Mouse (Mus musculus) midbrain, embryonic 14.5 days (tissue): ENCODE measurements around the gene Phkb. TPM values are rescaled to one million over a fixed set of nuclear protein-coding genes. Genes with fewer than 3 reads are reported as not detected.
"Not testable (repeated sequence)": the region's sequence is repeated elsewhere in the genome, so short reads cannot be mapped to it uniquely, and the experiment has no call there.

Source experiments
- ATAC-seq: fragments of 200-750 bp; cut with Nextera tagmentation; 2 replicates; pipeline ENCODE4 v1.8.0; 2017; ENCODE audit warnings: moderate number of reproducible peaks, moderate library complexity; ENCODE audit not compliant: low FRiP score, low TSS enrichment
- DNase-seq: peaks from one replicate; pipeline ENCODE4 v3.0.0-alpha.2; 2015
- H3K27ac ChIP-seq: fragments of 300-500 bp; sonication (generic); replicated peaks from 2 replicates; pipeline ENCODE4 v1.5.1; 2014; ENCODE audit warnings: mild to moderate bottlenecking, low read depth, low read length, moderate library complexity
- H3K27me3 ChIP-seq: fragments of 300-500 bp; sonication (generic); 2 replicates; pipeline ENCODE4 v1.6.1; 2014; ENCODE audit warnings: low read length, control low read depth, mixed read lengths; ENCODE audit not compliant: control insufficient read depth, insufficient read depth
- H3K36me3 ChIP-seq: fragments of 300-500 bp; sonication (generic); 2 replicates; pipeline ENCODE4 v1.6.1; 2014; ENCODE audit warnings: low read length, control low read depth; ENCODE audit not compliant: control insufficient read depth, insufficient read depth
- H3K4me1 ChIP-seq: fragments of 300-500 bp; sonication (generic); 2 replicates; pipeline ENCODE4 v1.6.1; 2014; ENCODE audit warnings: mild to moderate bottlenecking, antibody characterized with exemption, low read length, control low read depth; ENCODE audit not compliant: control insufficient read depth, insufficient read depth
- H3K4me2 ChIP-seq: fragments of 300-500 bp; sonication (generic); 2 replicates; pipeline ENCODE4 v1.6.1; 2014; ENCODE audit warnings: mild to moderate bottlenecking, low read length, moderate library complexity
- H3K4me3 ChIP-seq: fragments of 300-500 bp; sonication (generic); replicated peaks from 2 replicates; pipeline ENCODE4 v1.5.1; 2014; ENCODE audit warnings: low read depth, low read length
- H3K9ac ChIP-seq: fragments of 300-500 bp; sonication (generic); replicated peaks from 2 replicates; pipeline ENCODE4 v1.6.1; 2014; ENCODE audit warnings: mild to moderate bottlenecking, low read length, moderate library complexity
- H3K9me3 ChIP-seq: fragments of 300-500 bp; sonication (generic); 2 replicates; pipeline ENCODE4 v1.6.1; 2016; ENCODE audit warnings: low read length, control low read depth, mixed read lengths; ENCODE audit not compliant: control insufficient read depth
- WGBS: fragments of 180-500 bp; shearing (Covaris S2); extraction: QIAGEN DNeasy Blood & Tissue Kit; methylation state at CpG from one replicate; pipeline ENCODE4 v1.1.7; 2014; 5-methylcytosine and 5-hydroxymethylcytosine counted together
- polyA plus RNA-seq: library from polyadenylated mRNA; unstranded; fragments of >200 nt; fragmentation: Nextera tagmentation; extraction: Ambion mirVana; gene quantifications from 2 replicates; pipeline ENCODE4 v1.2.1, GENCODE M21; 2014

The Phkb gene
- polyA plus RNA-seq, 1 experiment from 2014 or later, result 41.3 TPM

- H3K9me3 ChIP-seq, result no peaks in the 10 kb centered on the region
- H3K4me1 ChIP-seq, result no peaks in the 10 kb centered on the region
- no peaks in the 10 kb centered on the region for H3K27me3 ChIP-seq
- H3K4me3 ChIP-seq, result no peak overlapping the region
- no peak for ATAC-seq
- H3K9ac ChIP-seq, result no peak overlapping the region
- DNase-seq, result no peak
- 91% methylated on average over 19 of the region's 19 CpGs for WGBS
- no peaks in the 10 kb centered on the region for H3K36me3 ChIP-seq
- no peak overlapping the region for H3K27ac ChIP-seq
- H3K4me2 ChIP-seq, result no peak overlapping the region
Measured at GRCm38 (mm10) chr8:85854220-85855123, 13.7 kb downstream of the Phkb start.

DNA sequence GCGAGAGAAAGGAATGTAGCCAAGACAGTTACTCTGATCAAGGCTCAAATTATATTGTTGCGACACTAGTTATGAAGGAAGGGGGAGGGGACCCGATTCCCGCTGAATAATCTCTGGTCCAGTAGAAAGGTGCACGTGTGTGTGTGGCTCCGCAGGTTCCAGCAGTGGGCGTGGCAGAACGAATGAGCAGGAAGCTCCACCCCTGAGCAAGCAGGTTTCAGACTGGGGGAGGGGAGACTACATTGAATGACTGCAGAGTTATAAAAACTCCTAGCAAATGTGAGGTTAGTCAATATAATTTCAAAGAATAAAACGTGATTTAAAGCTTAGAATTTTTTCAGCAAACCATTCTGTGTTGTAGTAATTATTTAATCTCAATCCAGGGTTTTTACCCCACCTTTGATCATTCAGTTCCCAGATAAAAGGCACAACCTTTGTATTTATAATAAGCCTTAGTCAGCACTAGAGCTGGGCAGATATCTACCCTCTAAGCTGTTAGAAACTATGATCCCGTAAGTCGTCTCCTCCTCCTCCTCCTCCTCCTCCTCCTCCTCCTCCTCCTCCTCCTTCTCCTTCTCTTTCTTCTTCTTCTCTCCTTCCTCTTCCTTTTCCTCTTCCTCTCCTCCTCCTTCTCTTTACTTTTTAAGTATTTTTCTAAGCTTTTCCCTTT, 16.6 kb downstream of the Phkb start:
- DNase-seq, ATAC-seq, H3K4me1 ChIP-seq, H3K4me2 ChIP-seq, H3K4me3 ChIP-seq, H3K36me3 ChIP-seq, H3K27me3 ChIP-seq, H3K27ac ChIP-seq, H3K9me3 ChIP-seq, H3K9ac ChIP-seq: not testable (repeated sequence)
- WGBS, result 48% methylated on average over 11 of the region's 11 CpGs

DNA sequence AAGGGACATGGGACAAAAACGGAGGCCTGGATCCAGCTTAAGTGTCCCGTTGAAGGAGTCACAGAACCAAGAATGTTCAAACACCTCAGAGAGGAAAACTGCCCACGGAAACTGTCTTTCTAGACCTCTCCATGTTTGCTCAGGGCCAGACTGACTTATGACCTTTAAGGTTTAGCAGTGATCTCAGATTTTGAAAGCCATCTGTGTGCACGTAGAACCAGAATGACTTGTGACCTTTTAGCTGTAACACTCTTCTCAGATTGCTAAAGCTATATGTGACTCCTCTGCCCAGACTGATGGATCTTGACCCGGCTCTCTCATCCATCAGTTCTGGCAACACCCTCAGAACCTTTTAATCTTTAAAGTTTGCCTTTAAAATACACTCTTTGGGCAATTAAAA, 19.9 kb downstream of the Phkb start:
- ATAC-seq, result no peak
- Histone ChIP-seq H3K9me3 (no peaks in the 10 kb centered on the region), H3K4me1 (no peaks in the 10 kb centered on the region), H3K27me3 (no peaks in the 10 kb centered on the region), H3K36me3 (no peaks in the 10 kb centered on the region), H3K9ac (no peak overlapping the region), H3K27ac (no peak overlapping the region), H3K4me3 (no peak overlapping the region), H3K4me2 (no peak overlapping the region)
- 86% methylated on average over 5 of the region's 5 CpGs for WGBS
- DNase-seq, result no peak

DNA sequence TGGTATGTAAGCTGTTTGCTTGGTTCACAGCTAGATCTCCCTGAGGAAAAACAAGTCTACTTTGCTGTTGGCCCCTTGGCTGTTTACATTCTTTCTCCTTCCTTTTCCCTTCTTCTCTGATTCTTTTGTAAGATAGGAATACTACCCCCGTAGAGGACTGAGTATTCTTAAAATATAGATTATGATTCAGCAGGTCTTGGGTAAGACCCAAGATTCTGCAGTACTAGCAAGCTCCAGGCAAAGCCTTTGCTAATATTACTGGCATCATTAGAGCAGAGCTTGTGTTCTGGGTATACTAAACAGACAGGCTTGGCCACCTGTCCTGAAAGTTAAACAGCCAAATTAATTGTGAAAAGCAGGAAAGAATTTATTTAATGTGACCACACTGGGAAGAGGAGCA, 21.6 kb downstream of the Phkb start:
- H3K4me3 ChIP-seq, result no peak overlapping the region
- 93% methylated on average over 1 of the region's 1 CpGs for WGBS
- DNase-seq (no peak), ATAC-seq (no peak)
- H3K27ac ChIP-seq, result no peak overlapping the region
- H3K4me2 ChIP-seq, result no peak overlapping the region
- no peak overlapping the region for H3K9ac ChIP-seq
- no peaks in the 10 kb centered on the region for H3K4me1 ChIP-seq
- H3K9me3 ChIP-seq, result no peaks in the 10 kb centered on the region
- no peaks in the 10 kb centered on the region for H3K27me3 ChIP-seq
- H3K36me3 ChIP-seq, result no peaks in the 10 kb centered on the region

- Histone ChIP-seq H3K4me1 (no peaks in the 10 kb centered on the region), H3K4me3 (no peak overlapping the region), H3K9ac (no peak overlapping the region), H3K9me3 (no peaks in the 10 kb centered on the region), H3K4me2 (no peak overlapping the region), H3K36me3 (no peaks in the 10 kb centered on the region), H3K27me3 (no peaks in the 10 kb centered on the region), H3K27ac (no peak overlapping the region)
- DNase-seq (no peak), ATAC-seq (no peak)
- WGBS, result 66% methylated on average over 2 of the region's 2 CpGs
Measured at GRCm38 (mm10) chr8:85871660-85872059, 30.9 kb downstream of the Phkb start.

DNA sequence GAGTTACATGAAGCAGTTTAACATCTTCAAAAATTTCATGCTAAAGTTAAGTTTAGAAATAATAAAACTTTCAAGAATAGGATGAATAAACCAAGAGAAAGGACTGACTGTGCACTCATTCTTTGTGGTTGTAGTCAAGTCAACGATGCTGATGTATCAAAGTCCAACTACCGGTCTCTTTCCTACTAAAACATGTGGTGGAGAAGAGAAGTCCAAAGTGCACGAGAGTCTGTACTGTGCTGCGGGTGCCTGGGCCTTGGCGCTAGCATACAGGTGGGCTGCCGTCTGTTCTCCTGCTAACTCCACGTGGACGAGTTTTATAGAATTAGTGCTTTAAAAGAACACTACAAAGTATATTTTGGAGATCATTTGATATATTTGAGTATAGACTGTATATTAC, 37.2 kb downstream of the Phkb start:
- ATAC-seq (no peak), DNase-seq (no peak)
- WGBS, result 99% methylated on average over 8 of the region's 8 CpGs
- Histone ChIP-seq H3K36me3 (0 out of 2 replicates have a peak, but pooled peaks cover 7% of the 10 kb centered on the region), H3K4me3 (no peak overlapping the region), H3K9ac (no peak overlapping the region), H3K4me1 (no peaks in the 10 kb centered on the region), H3K27ac (no peak overlapping the region), H3K27me3 (no peaks in the 10 kb centered on the region), H3K9me3 (no peaks in the 10 kb centered on the region), H3K4me2 (no peak overlapping the region)

- no peak overlapping the region for H3K9ac ChIP-seq
- no peak overlapping the region for H3K27ac ChIP-seq
- H3K4me2 ChIP-seq, result no peak overlapping the region
- H3K36me3 ChIP-seq, result 0 out of 2 replicates have a peak, but pooled peaks cover 7% of the 10 kb centered on the region
- no peak for ATAC-seq
- no peaks in the 10 kb centered on the region for H3K4me1 ChIP-seq
- H3K4me3 ChIP-seq, result no peak overlapping the region
- peak; percentile 66 for DNase-seq
- 71% methylated on average over 7 of the region's 7 CpGs for WGBS
- H3K27me3 ChIP-seq, result no peaks in the 10 kb centered on the region
- H3K9me3 ChIP-seq, result no peaks in the 10 kb centered on the region
Measured at GRCm38 (mm10) chr8:85879624-85880023, 38.9 kb downstream of the Phkb start.

DNA sequence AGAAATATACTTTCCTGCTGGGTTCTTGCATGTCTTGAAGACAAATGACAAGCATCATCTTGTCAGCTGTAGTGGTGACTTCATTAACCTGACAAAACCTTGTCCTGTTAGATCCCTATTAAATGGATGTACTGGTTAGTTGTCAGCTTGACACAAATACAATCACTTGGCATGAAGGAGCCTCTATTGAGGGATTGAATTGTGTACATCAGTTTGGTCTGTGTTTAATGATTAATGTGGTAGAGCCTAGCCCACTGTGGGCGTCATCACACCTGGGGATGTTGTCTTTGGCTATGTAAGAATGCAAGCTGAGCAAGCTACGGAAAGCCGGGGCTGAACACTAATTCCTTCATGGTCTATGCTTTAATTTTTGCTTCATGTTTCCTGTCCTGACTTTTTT, 44.1 kb downstream of the Phkb start:
- Histone ChIP-seq H3K27me3 (no peaks in the 10 kb centered on the region), H3K4me3 (no peak overlapping the region), H3K27ac (no peak overlapping the region), H3K4me1 (no peaks in the 10 kb centered on the region), H3K4me2 (no peak overlapping the region), H3K36me3 (0 out of 2 replicates have a peak, but pooled peaks cover 7% of the 10 kb centered on the region), H3K9me3 (no peaks in the 10 kb centered on the region), H3K9ac (no peak overlapping the region)
- 98% methylated on average over 3 of the region's 3 CpGs for WGBS
- ATAC-seq (no peak), DNase-seq (no peak)

GRCm38 (mm10) chr8:85897636-85898035, 56.9 kb downstream of the Phkb start:
- Histone ChIP-seq H3K4me3 (no peak overlapping the region), H3K9ac (no peak overlapping the region), H3K4me1 (no peaks in the 10 kb centered on the region), H3K27me3 (no peaks in the 10 kb centered on the region), H3K27ac (no peak overlapping the region), H3K4me2 (no peak overlapping the region), H3K36me3 (no peaks in the 10 kb centered on the region), H3K9me3 (no peaks in the 10 kb centered on the region)
- ATAC-seq (no peak), DNase-seq (no peak)
- over 99% methylated on average over 2 of the region's 2 CpGs for WGBS
